Mouse (Mus musculus) neutrophil, adult 59 days (primary cell): ENCODE results near the gene Zbtb42. TPM values are rescaled to one million over a fixed set of nuclear protein-coding genes. Genes with fewer than 3 reads are reported as not detected.

Experiments used
- total RNA-seq, 2 experiments: library from RNA; stranded (reverse); gene quantifications; 1 replicate in 1 of 2; 2 replicates in 1 of 2; pipeline ENCODE4 v1.2.4; 2023

Gene Zbtb42
- total RNA-seq = 10 to 100 TPM; 18.4 to 19.4 TPM

DNA sequence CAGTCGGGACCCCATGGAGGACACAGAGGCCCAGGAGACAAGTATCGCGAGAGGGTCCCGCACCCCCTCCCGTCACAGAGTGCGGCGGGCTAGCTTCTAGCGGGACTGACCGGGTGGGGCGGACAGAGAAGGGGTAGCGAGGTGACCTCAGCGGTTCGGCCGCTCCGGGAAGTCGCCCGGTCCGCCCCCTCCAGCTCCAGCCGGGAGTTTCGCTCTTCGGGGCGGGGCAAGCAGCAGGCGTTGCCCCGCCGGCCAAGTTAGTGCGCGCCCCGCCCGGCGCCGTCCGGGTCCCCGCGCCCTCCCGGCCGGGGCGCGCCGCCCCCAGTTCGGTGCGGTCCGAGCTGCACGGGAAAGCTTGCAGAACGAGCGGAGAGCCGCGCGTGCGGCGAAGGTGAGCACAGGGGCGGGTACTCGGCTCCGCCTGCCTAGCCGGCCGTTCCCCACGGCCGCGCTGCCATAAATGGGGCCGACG lies at the start of gene Zbtb42:
TSS of gene Zbtb42 (plus strand) at position 274 of the 472 bp plus-strand sequence.

DNA sequence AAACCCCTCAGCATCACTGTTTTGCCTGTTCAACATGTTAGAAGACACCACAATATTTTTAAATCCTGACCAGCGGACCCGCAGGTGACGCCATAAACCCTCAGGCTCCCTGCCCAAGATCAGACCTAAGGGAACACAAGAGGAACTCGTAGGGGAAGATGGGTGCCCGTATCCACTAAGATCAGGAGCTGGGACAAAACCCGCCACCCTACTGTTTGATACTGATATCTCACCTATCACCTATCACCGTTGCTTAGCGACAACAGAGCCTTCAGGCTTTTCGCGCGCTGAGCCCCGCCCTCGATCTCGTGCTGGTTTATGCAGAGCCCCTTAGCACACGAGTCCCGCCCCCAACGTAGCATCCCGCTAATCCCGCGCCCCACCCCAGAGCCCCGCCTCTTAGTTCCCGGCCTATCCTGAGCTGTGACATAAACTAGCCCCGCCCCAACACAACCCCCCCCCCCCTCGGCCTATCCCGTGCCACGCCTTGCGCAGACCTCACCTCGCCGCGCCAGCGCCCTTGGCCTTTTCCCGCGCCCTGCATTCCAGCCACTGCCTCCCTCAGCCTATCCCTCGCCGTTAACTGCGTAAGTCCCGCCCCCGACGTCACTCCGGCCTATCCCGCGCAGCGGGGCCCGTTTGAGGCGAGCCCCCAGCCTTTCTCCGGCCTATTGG lies 34.3 kb upstream of the Zbtb42 start, which contains the start of gene Siva1:
TSS of gene Siva1 (plus strand) at position 500 of the 675 bp plus-strand sequence.

DNA sequence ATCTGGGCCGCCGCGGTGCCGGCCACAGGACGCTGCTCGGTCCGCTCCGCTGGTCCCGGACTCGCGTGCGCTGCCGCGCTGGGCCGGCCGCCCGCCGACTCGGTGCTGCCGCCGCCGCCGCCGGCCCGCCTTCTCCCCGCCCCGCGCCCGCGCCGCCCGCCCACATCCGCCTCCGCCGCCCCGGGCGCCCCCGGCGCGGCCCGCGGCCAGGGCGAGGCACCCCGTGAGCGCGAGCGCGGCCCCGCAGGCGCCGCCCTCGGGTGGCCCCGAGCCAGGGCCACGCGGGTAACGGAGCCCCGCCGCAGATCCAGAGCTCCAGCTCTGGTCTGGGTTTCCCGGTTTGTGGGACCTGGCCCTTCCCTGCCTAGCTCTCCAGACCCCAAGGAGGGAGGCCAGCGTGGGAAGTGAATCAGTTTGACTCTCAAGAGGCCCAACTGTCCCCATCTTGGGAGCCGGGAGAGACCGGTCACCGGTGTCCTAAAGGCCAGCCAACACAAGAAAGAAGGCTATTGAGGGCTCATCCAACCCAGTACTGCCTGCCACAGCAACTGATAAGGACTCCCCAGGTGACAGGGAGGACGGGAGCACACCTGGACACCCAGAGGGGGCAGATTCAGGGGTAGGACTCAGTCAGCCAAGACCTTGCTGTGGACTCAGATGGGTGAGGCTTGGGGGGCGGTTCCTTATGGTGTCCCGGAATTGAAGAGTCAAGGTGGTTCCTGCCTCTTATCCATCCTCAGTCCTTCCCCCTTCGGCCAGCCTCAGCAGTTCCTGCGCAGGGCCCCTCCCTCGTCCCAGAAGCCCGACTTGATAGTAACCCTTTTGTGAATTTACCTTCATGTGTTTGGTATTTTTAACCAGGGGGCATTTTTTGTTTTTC lies 4.3 kb upstream of the Zbtb42 start, which contains the start of gene Akt1:
TSS of gene Akt1 (minus strand) at position 753 of the 880 bp plus-strand sequence.

DNA sequence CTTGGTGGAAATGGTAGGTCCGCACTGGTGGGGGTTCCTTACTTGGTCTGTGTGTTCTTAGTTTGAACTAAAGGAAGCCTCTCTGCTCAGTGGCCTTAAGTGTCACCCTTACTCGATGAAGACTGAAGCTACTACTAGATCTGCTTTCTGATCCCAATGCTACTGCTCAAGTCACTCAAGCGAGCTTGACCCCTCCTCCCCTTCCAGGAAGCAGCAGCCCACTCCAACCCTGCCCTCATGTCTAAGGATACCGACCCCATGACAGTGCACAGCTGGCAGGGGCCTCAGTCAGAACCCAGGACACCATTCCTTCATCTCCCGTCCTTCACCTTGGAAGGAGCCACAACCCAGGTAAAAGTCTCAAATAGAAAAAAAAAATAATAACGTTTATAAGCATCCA lies 41.6 kb downstream of the Zbtb42 start, which contains the start of gene Cep170b:
TSS of gene Cep170b (plus strand) at position 240 of the 400 bp plus-strand sequence.

Other genes starting within 250 kb of the Zbtb42 start
- not detected for gene A530016L24Rik, start 189.4 kb upstream of the Zbtb42 start, total RNA-seq
- gene Tmem179, start 162.1 kb upstream of the Zbtb42 start, total RNA-seq = not detected
- 10 to 100 TPM; 36.0 to 53.4 TPM for gene Inf2, start 90.0 kb upstream of the Zbtb42 start, total RNA-seq
- gene Adssl1, start 58.8 kb upstream of the Zbtb42 start, total RNA-seq = 10 to 100 TPM; 80.1 to 82.2 TPM
- gene Siva1, start 34.1 kb upstream of the Zbtb42 start, total RNA-seq = 10 to 100 TPM; 40.4 to 44.3 TPM
- gene Akt1, start 3.9 kb upstream of the Zbtb42 start, total RNA-seq = 100 to 1,000 TPM; 181 to 197 TPM
- 1 to 10 TPM in 1 of 2 experiments, under 1 TPM in 1; 0.80 to 1.0 TPM for gene Cep170b, start 41.6 kb downstream of the Zbtb42 start, total RNA-seq
- 100 to 1,000 TPM; 228 to 351 TPM for gene Pld4, start 81.8 kb downstream of the Zbtb42 start, total RNA-seq
- under 1 TPM; 0.47 to 0.53 TPM for gene Ahnak2, start 123.8 kb downstream of the Zbtb42 start, total RNA-seq
- 1 to 10 TPM in 1 of 2 experiments, under 1 TPM in 1; 1.00 to 1.1 TPM for gene Clba1, start 130.1 kb downstream of the Zbtb42 start, total RNA-seq
- 10 to 100 TPM; 30.8 to 38.3 TPM for gene Cdca4, start 150.6 kb downstream of the Zbtb42 start, total RNA-seq
- gene Gpr132, start 189.4 kb downstream of the Zbtb42 start, total RNA-seq = 10 to 100 TPM; 25.5 to 28.0 TPM